Comparison of ENCODE assay signal across 19 mouse cellular contexts in the genomic region with DNA sequence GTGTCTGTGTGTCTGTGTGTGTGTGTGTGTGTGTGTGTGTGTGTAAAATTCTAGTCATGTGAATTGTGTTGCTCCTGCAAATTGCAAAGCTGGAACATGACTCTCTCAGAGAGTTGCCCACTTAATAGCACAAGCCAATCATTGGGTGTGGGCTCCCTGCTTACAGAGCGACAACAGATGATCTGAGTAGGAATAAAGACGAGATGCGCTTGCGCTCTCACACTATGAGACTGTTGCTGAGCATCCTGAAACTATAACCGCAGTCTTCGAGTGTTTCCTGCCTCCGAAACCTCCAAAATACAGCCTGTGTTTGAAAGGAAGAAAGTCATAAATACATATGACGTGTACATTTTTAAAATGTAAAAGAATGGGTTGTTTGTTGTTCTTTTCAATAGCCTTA. TPM values are rescaled to one million over a fixed set of nuclear protein-coding genes. Genes with fewer than 3 reads are reported as not detected.
A peak's percentile ranks its signal among the peaks of the same experiment; 100 is the strongest.
DNase-seq lines count a peak whose midpoint lies in the region; ATAC-seq lines count a peak whose summit lies in the region.
"Had no signal": no experiment of that assay in that cellular context is flagged by ENCODE, and none has a peak within 500 bp of the region (broad histone marks: within the 10 kb centered on the region; RNA-seq: fewer than 3 reads in every experiment).

No protein-coding gene starts in this region.

- peak; percentile 62 for DNase-seq in CD4-positive helper T cell, adult 2 months (ENCODE audit: low read depth, low spot score)
- peak; percentile 67 for DNase-seq in T-cell, adult 2 months (ENCODE audit: low spot score)
- DNase-seq in thymus, postnatal 14 days = peak; percentile 45
- no peak for DNase-seq in cerebellum, adult 18-20 months
- no peak for DNase-seq in c-Kit-positive CD71-positive TER-119-positive erythroid progenitor cells, embryonic 14.5 days (ENCODE audit: low spot score)
- no peak for DNase-seq in adrenal gland, postnatal 25 days
- DNase-seq: cerebellum, adult 11-12 months; cerebellum, postnatal 25 days; gastrocnemius, adult 2 months; heart, postnatal 4 days; kidney, postnatal 4 days; liver, embryonic 13.5 days; lung, postnatal 36 days; right cerebral cortex, adult 18-20 months; right cerebral cortex, postnatal 4 days had no signal

- peak; percentile 69 for ATAC-seq in inflammation-experienced regulatory T-cells, adult 6 months
- ATAC-seq: forebrain, embryonic 14.5 days; intestine, embryonic 16.5 days; midbrain, embryonic 16.5 days had no signal

RNA-seq across cellular contexts. Expression of a gene that starts 43.0 kb away (rescaled TPM):
- polyA plus RNA-seq in inflammation-experienced regulatory T-cells, adult 6 months (2017; shearing (Covaris generic)) = not detected
- 0.21 and 0.33 TPM in 2 replicates for total RNA-seq in adrenal gland, postnatal 25 days (2021)

Comparison
In these comparisons a context has a peak if more than half of its experiments do, and no peak if none do; other contexts are left out.
1. DNase-seq: peak in CD4-positive helper T cell, adult 2 months (single experiment), T-cell, adult 2 months (single experiment) and thymus, postnatal 14 days (single experiment); none in cerebellum, adult 18-20 months (0 of 2), c-Kit-positive CD71-positive TER-119-positive erythroid progenitor cells, embryonic 14.5 days (single experiment) and adrenal gland, postnatal 25 days (single experiment).